Mouse (Mus musculus) cerebellum, postnatal 10 days (tissue): Measurements from ENCODE around the gene Plcd1.

Experiments used
- DNase-seq, 2 experiments: peaks; one replicate each; pipeline ENCODE4 v3.0.0; 2021; ENCODE audit warnings: mixed read lengths in 2 of 2

The Plcd1 gene

GRCm38 (mm10) chr9:119093419-119094295, at the start of gene Plcd1:
TSS of gene Plcd1 (minus strand) at chr9:119093502.
- DNase-seq = peak; percentile 93 to 97

GRCm38 (mm10) chr9:119142066-119142465, 48.8 kb upstream of the Plcd1 start:
- DNase-seq = no peak

GRCm38 (mm10) chr9:119138836-119139235, 45.5 kb upstream of the Plcd1 start:
- peak; percentile 69 to 75 for DNase-seq

- no peak for DNase-seq
Measured at GRCm38 (mm10) chr9:119130692-119131091, 37.4 kb upstream of the Plcd1 start.

GRCm38 (mm10) chr9:119128436-119129181, 35.3 kb upstream of the Plcd1 start:
- peak; percentile 57 to 67 for DNase-seq

- no peak for DNase-seq
Measured at GRCm38 (mm10) chr9:119122596-119123369, 29.5 kb upstream of the Plcd1 start.

- no peak for DNase-seq
Measured at GRCm38 (mm10) chr9:119120168-119120560, 26.9 kb upstream of the Plcd1 start.

GRCm38 (mm10) chr9:119119409-119120167, 26.3 kb upstream of the Plcd1 start:
- no peak for DNase-seq

- no peak for DNase-seq
Measured at GRCm38 (mm10) chr9:119114911-119115310, 21.6 kb upstream of the Plcd1 start.

GRCm38 (mm10) chr9:119110640-119111039, 17.3 kb upstream of the Plcd1 start:
- DNase-seq = no peak

- no peak for DNase-seq
Measured at GRCm38 (mm10) chr9:119109685-119110353, 16.5 kb upstream of the Plcd1 start.

- peak; percentile 66 to 71 for DNase-seq
Measured at GRCm38 (mm10) chr9:119107566-119107965, 14.3 kb upstream of the Plcd1 start.

- no peak for DNase-seq
Measured at GRCm38 (mm10) chr9:119102783-119103113, 9.4 kb upstream of the Plcd1 start.

GRCm38 (mm10) chr9:119101992-119102782, 8.9 kb upstream of the Plcd1 start, which contains the start of gene Dlec1:
TSS of gene Dlec1 (plus strand) at chr9:119102478.
- DNase-seq = peak; percentile 70 to 77

- DNase-seq = peak; percentile 64 to 68
Measured at GRCm38 (mm10) chr9:119100177-119100898, 7.0 kb upstream of the Plcd1 start.

GRCm38 (mm10) chr9:119094462-119095109, 1.3 kb upstream of the Plcd1 start:
- peak; percentile 82 to 85 for DNase-seq

GRCm38 (mm10) chr9:119092473-119093418, 556 bp downstream of the Plcd1 start:
- DNase-seq = peak; percentile 77 to 82

- DNase-seq = peak in 1 of 2 experiments; percentile 43
Measured at GRCm38 (mm10) chr9:119091581-119092310, 1.6 kb downstream of the Plcd1 start.
